Mouse (Mus musculus): ENCODE data around the gene Mlh1.
A peak's percentile ranks its signal among the peaks of the same experiment; 100 is the strongest.

DNA sequence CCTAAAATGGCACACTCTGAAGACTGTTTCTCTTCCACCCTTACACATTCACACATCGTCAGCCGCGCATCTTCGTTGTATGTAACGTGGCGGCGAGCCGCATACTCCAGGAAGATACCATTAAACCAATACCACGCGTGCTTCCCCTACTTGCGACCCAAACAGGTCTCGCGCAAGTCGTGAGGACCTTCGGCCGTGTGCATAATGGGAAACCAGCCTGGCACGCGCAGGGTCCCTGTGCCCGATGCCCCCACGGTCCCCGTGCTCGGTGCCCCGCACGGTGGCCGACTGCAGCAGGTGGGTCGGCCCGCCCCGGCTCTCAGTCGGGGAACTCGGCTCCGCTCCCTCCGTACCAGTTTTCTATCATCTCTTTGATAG is 546 bp downstream of the Mlh1 start:
- TF ChIP-seq CTCF (IDR thresholded peaks at IDR 0.05; ENCODE audit: insufficient read depth, low read depth, low read length), result no peak
- 0 out of 2 replicates have a peak, but pooled peaks have one; percentile 33 for TF ChIP-seq POLR2A (IDR thresholded peaks at IDR 0.05; ENCODE audit: insufficient read depth, low read depth, low read length)

Data from olfactory bulb, adult 2 months (tissue).